Mouse (Mus musculus) embryonic fibroblast, embryonic 13.5 days (primary cell): ENCODE measurements around the gene Inhba.

Source experiments
- CTCF ChIP-seq: IDR thresholded peaks from 2 replicates; pipeline ENCODE4 v1.5.1; 2011; ENCODE audit warnings: mild to moderate bottlenecking, control low read depth, low read length, moderate library complexity, borderline replicate concordance; ENCODE audit not compliant: insufficient read depth
- POLR2A ChIP-seq: IDR thresholded peaks from 2 replicates; pipeline ENCODE4 v1.6.1; 2011; ENCODE audit warnings: low read depth, mild to moderate bottlenecking, control low read depth, low read length, moderate library complexity

- TF ChIP-seq POLR2A: no peak
- no peak for TF ChIP-seq CTCF
Measured at GRCm38 (mm10) chr13:15985761-15986160, 25.9 kb upstream of the Inhba start.
